Mouse (Mus musculus) limb, embryonic 11.5 days (tissue): Measurements from ENCODE around the gene Shank2. TPM values are rescaled to one million over a fixed set of nuclear protein-coding genes. Genes with fewer than 3 reads are reported as not detected.

Source experiments
- ATAC-seq: fragments of 200-750 bp; cut with Nextera tagmentation; 2 replicates; pipeline ENCODE4 v1.8.0; 2017; ENCODE audit warnings: low read depth; ENCODE audit not compliant: insufficient number of reproducible peaks, low FRiP score, low TSS enrichment
- DNase-seq: peaks from one replicate; pipeline ENCODE4 v3.0.0-alpha.2; 2015; ENCODE audit warnings: low spot score
- H3K27ac ChIP-seq: fragments of 300-500 bp; sonication (generic); replicated peaks from 2 replicates; pipeline ENCODE4 v1.5.1; 2014; ENCODE audit warnings: low read depth, mild to moderate bottlenecking, low read length
- H3K27me3 ChIP-seq: fragments of 300-500 bp; sonication (generic); 2 replicates; pipeline ENCODE4 v1.6.1; 2014; ENCODE audit warnings: mild to moderate bottlenecking, low read length, mixed read lengths; ENCODE audit not compliant: control insufficient read depth, insufficient read depth
- H3K36me3 ChIP-seq: fragments of 300-500 bp; sonication (generic); 2 replicates; pipeline ENCODE4 v1.6.1; 2014; ENCODE audit warnings: mild to moderate bottlenecking, low read length, moderate library complexity, mixed read lengths; ENCODE audit not compliant: control insufficient read depth, insufficient read depth
- H3K4me1 ChIP-seq: fragments of 300-500 bp; sonication (generic); 2 replicates; pipeline ENCODE4 v1.6.1; 2014; ENCODE audit warnings: low read length, mixed read lengths; ENCODE audit not compliant: control insufficient read depth, insufficient read depth
- H3K4me2 ChIP-seq: fragments of 300-500 bp; sonication (generic); 2 replicates; pipeline ENCODE4 v1.6.1; 2014; ENCODE audit warnings: low read depth, mild to moderate bottlenecking, moderate library complexity; ENCODE audit not compliant: severe bottlenecking
- H3K4me3 ChIP-seq: fragments of 300-500 bp; sonication (generic); 2 replicates; pipeline ENCODE4 v1.5.1; 2014; ENCODE audit warnings: low read depth, low read length
- H3K9ac ChIP-seq: fragments of 300-500 bp; sonication (generic); 2 replicates; pipeline ENCODE4 v1.6.1; 2014; ENCODE audit warnings: mild to moderate bottlenecking, low read length
- H3K9me3 ChIP-seq: fragments of 300-500 bp; sonication (generic); 2 replicates; pipeline ENCODE4 v1.6.1; 2016; ENCODE audit warnings: low read length; ENCODE audit not compliant: control insufficient read depth
- WGBS: fragments of 180-500 bp; shearing (Covaris S2); extraction: QIAGEN DNeasy Blood & Tissue Kit; methylation state at CpG from one replicate; pipeline ENCODE4 v1.1.7; 2014; 5-methylcytosine and 5-hydroxymethylcytosine counted together
- polyA plus RNA-seq: library from polyadenylated mRNA; unstranded; fragments of >200 nt; fragmentation: Nextera tagmentation; extraction: Ambion mirVana; gene quantifications from 2 replicates; pipeline ENCODE4 v1.2.1, GENCODE M21; 2014

Gene Shank2
- polyA plus RNA-seq, 1 experiment from 2014 or later, result 0.68 TPM

DNA sequence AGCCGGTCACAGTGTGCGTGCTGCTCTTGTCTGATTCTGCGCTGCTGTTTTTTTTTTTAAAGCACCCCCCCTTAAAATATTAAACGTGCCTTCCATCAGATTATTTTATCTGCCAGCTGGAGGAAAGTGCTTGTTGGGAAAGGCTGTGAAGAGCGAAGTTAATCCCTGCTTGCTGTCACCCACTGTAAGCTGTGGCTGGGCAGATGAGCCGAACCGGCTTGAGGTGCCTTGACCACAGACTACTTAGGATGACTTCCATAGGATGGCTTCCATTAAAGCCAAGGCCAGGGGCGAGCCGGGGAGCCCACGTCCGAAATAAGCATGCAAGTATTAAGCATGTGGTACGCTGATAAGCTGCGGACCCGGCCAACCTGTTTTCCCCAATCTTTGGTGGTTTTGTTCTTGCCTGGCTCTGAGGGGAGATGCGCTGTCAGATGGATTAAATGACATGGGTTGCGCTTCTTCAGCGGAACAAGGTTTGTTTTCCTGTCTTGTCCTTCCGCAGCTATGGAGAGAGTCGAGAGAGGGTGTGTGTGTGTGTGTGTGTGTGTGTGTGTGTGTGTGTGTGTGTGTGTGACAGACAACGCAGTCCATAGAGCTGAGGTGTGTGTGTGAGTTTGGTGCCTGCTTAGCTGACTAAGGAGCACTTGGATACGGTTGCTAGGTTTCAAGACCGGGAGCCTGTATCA lies 131.1 kb downstream of the Shank2 start:
- 87% methylated on average over 22 of the region's 22 CpGs for WGBS
- Histone ChIP-seq H3K27me3 (no peaks in the 10 kb centered on the region), H3K4me3 (no peak overlapping the region), H3K9ac (no peak overlapping the region), H3K9me3 (no peaks in the 10 kb centered on the region), H3K27ac (no peak overlapping the region), H3K36me3 (no peaks in the 10 kb centered on the region), H3K4me1 (no peaks in the 10 kb centered on the region), H3K4me2 (no peak overlapping the region)
- ATAC-seq, result no peak
- no peak for DNase-seq

DNA sequence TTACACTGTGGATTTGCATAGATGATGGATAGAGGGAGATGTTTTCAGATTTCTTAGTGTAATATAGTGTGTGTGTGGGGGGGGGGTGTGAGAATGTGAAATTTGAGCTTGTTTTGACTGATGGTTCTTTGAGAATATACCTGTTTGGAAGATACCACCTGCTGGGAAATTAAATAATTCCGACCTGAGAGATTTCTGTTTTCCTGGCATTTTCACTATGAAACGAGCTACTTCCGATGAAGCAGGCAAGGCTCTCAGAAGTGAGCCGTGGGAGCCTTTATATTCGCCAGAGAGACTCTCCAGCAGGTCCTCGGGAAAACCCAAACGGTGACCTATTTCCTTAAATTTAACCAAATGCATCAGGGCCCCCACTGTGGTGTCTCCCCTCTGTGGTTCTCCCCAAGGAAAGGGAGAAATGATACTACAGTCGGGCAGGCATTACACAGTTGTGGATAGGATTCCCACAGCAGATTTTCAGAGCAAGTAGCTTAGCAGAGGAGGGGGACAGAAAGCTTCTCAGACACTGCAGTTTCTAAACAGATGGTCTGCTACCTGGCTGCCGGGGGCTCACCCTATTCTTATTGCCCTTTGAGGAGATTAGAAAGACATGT lies 131.8 kb downstream of the Shank2 start:
- DNase-seq (no peak), ATAC-seq (no peak)
- WGBS, result 68% methylated on average over 9 of the region's 9 CpGs

DNA sequence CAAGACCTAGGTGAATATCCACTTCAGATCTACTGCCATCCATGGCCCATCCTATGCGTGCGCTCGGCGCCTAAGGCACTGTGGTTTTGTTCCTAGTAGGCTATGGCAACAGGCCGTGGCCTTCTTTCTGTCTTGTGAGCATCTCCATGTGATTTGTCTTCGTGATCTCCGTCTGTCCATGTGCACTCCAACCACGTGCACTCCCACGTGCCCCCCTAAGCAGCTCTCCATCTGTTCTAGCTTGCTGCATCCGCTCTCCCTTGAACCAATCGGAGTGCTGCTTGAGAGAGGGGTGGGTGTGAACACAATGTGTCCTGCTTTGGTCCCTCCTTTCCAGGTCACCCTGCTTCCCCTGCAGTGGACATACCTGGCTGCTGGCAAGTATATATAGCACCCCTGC lies 133.0 kb downstream of the Shank2 start:
- 94% methylated on average over 11 of the region's 11 CpGs for WGBS
- ATAC-seq, result no peak

More for the DNA sequence above, 131.8 kb downstream of the Shank2 start:
- Histone ChIP-seq H3K4me3 (no peak overlapping the region), H3K27ac (no peak overlapping the region), H3K9me3 (no peaks in the 10 kb centered on the region), H3K36me3 (no peaks in the 10 kb centered on the region), H3K4me2 (no peak overlapping the region), H3K27me3 (no peaks in the 10 kb centered on the region), H3K9ac (no peak overlapping the region), H3K4me1 (no peaks in the 10 kb centered on the region)

DNA sequence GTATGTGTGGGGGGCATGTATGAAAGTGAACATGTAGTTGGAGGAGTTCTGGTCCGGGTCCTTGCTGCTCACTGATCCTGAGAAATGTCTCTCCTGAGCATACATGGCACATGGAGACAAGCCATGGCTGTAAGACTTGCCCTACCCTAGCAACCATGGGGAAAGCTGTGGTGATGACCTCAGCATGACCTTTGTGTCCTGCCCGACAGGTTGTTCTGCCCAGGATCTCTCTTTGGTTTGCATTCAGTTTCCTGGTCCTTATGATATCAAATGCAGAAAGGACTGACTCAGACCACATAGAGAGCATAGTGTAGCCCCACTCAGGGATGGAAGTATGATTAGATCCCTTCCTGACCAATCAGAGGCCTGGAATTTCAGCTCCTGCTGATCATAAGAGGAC lies 136.1 kb downstream of the Shank2 start:
- Histone ChIP-seq H3K36me3 (no peaks in the 10 kb centered on the region), H3K9ac (no peak overlapping the region), H3K4me3 (no peak overlapping the region), H3K4me1 (no peaks in the 10 kb centered on the region), H3K9me3 (no peaks in the 10 kb centered on the region), H3K4me2 (no peak overlapping the region), H3K27ac (no peak overlapping the region), H3K27me3 (no peaks in the 10 kb centered on the region)
- ATAC-seq, result no peak
- no peak for DNase-seq
- 64% methylated on average over 2 of the region's 2 CpGs for WGBS

More for the DNA sequence above, 133.0 kb downstream of the Shank2 start:
- Histone ChIP-seq H3K4me1 (no peaks in the 10 kb centered on the region), H3K27ac (no peak overlapping the region), H3K4me3 (no peak overlapping the region), H3K9ac (no peak overlapping the region), H3K4me2 (no peak overlapping the region), H3K36me3 (no peaks in the 10 kb centered on the region), H3K9me3 (no peaks in the 10 kb centered on the region), H3K27me3 (no peaks in the 10 kb centered on the region)
- no peak for DNase-seq

DNA sequence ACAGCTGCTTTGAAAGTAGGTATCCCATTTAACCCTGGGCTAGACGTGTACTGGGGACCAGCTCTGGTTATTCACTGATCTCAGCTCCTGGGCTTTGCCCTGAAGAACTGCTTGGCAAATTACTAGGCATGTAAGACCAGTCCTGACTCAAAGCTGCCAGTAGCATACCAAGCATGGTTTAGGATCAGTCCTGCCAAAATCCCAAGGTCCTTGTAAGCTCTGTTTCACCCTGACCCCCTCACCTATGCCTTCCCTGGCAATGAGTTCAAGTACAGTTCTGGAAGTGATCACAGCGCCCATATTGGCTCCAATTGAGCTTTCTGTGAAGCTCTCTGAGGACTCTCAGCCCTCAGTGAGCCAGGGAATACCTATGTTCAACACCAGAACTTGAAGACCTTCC lies 136.7 kb downstream of the Shank2 start:
- Histone ChIP-seq H3K36me3 (no peaks in the 10 kb centered on the region), H3K4me2 (no peak overlapping the region), H3K4me1 (no peaks in the 10 kb centered on the region), H3K27me3 (no peaks in the 10 kb centered on the region), H3K4me3 (no peak overlapping the region), H3K9ac (no peak overlapping the region), H3K27ac (no peak overlapping the region), H3K9me3 (no peaks in the 10 kb centered on the region)
- WGBS, result 66% methylated on average over 2 of the region's 2 CpGs
- no peak for ATAC-seq
- DNase-seq, result no peak

DNA sequence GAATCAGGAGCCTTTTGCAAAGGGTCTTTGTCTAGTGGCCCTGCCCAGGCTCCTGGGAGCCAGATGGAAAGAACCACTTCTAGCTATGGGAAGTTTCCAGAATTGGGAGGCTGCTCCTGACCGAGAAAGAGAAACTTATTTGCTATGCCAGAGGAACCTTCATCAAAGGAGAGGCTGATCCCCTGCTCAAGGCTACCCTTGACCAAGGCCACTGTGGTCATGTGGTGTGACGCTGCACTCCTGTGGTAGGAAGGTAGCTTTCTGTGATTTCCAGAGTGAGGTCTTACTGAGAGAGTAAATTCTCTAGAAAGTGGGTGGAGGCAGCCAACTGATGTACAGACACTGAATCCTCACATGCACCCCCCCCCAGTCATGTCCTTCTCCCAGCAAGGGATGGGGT lies 138.0 kb downstream of the Shank2 start:
- no peak overlapping the region for H3K4me2 ChIP-seq
- H3K9me3 ChIP-seq, result no peaks in the 10 kb centered on the region
- ATAC-seq (no peak), DNase-seq (no peak)
- no peak overlapping the region for H3K9ac ChIP-seq
- H3K27ac ChIP-seq, result no peak overlapping the region
- H3K27me3 ChIP-seq, result no peaks in the 10 kb centered on the region
- no peaks in the 10 kb centered on the region for H3K4me1 ChIP-seq
- no peak overlapping the region for H3K4me3 ChIP-seq
- 83% methylated on average over 2 of the region's 2 CpGs for WGBS
- H3K36me3 ChIP-seq, result no peaks in the 10 kb centered on the region

DNA sequence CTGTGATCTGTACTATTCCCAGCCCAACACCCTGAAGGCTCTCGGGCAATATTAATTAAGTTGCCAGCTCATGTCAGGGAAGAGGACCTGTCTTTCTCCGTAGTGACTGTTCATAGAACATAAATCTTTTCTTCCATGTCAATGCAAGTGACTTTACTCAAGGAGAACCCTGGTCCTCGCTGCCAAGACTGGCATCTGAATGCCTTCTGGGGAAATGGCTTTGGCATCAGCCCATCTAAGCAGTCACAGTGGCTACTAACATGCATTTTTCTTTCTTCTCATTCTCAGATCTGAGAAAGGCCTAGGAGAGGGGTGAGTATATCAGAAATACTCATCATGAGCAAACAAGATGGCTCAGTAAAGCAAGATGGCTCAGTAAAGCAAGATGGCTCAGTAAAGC lies 138.7 kb downstream of the Shank2 start:
- Histone ChIP-seq H3K4me3 (no peak overlapping the region), H3K36me3 (no peaks in the 10 kb centered on the region), H3K4me1 (no peaks in the 10 kb centered on the region), H3K27ac (no peak overlapping the region), H3K4me2 (no peak overlapping the region), H3K9me3 (no peaks in the 10 kb centered on the region), H3K9ac (no peak overlapping the region), H3K27me3 (no peaks in the 10 kb centered on the region)
- WGBS, result 72% methylated on average over 3 of the region's 3 CpGs
- ATAC-seq, result no peak
- no peak for DNase-seq

DNA sequence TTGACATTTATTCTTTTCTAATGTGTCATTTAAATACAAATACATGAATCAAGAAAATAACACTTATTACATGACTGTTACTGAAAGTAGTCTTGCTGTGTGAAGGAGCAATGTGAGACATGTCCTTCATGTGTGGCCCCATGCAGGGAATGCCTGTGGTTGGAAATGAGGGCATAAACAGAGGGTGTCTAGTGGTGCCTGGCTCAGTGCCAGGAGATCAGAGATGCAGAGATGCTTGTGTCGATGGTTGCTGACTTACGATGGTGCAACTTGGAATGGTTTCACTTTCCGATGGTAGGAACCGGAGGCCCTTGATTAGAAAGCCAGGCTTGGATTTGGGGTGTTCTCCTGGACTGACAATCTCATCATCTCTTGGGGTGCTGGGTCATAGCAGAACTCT lies 140.3 kb downstream of the Shank2 start:
- no peaks in the 10 kb centered on the region for H3K9me3 ChIP-seq
- H3K4me2 ChIP-seq, result no peak overlapping the region
- WGBS, result 84% methylated on average over 4 of the region's 4 CpGs
- H3K9ac ChIP-seq, result no peak overlapping the region
- ATAC-seq (no peak), DNase-seq (no peak)
- no peaks in the 10 kb centered on the region for H3K36me3 ChIP-seq
- H3K27ac ChIP-seq, result no peak overlapping the region
- H3K4me3 ChIP-seq, result no peak overlapping the region
- no peaks in the 10 kb centered on the region for H3K4me1 ChIP-seq
- H3K27me3 ChIP-seq, result no peaks in the 10 kb centered on the region

DNA sequence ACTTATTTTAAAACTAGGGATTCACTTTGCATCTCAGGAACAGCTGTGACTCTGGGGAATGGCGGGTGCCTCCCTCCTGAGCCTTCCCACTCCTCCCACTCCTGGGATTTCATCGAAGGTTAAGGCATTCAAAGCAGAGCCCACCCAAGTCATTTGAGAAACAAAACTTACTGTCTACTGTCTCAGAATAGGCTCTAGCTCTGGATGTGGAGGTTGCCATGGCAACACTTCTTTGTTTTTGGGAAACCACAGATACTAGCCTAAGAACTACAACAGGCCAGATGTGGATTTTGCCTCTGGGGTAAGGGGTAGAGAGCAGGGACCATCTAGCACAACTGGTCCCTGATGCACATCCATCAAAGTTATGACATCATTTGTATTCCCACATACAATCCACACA lies 142.2 kb downstream of the Shank2 start:
- Histone ChIP-seq H3K4me2 (no peak overlapping the region), H3K36me3 (no peaks in the 10 kb centered on the region), H3K27me3 (no peaks in the 10 kb centered on the region), H3K4me1 (no peaks in the 10 kb centered on the region), H3K9ac (no peak overlapping the region), H3K27ac (no peak overlapping the region), H3K4me3 (no peak overlapping the region), H3K9me3 (no peaks in the 10 kb centered on the region)
- ATAC-seq (no peak), DNase-seq (no peak)
- WGBS, result 72% methylated on average over 2 of the region's 2 CpGs
